12 mouse cellular contexts compared by ENCODE assay signal in the genomic region with DNA sequence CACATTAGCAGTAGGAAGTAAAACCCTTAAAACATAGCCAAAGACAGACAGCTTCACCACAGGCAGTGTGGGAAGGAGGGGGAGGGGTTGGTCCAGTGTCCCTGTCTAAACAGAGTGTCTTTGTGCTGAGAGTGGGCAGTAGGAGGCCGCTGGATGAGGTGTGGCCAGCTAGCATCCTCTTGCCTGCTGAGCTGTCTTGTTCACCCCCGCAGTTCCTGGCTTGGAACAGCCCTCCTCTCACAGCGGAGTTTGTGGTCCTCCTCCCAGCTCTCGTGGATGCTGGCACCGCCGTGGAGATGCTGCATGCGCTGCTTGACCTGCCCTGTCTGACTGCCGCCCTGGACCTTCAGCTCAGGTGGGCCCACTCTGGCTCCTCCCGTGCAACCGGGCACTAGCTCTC. TPM values are rescaled to one million over a fixed set of nuclear protein-coding genes. Genes with fewer than 3 reads are reported as not detected.
DNase-seq lines count a peak whose midpoint lies in the region; ATAC-seq and TF ChIP-seq lines count a peak whose summit lies in the region.
"Had no signal": no experiment of that assay in that cellular context is flagged by ENCODE, and none has a peak within 500 bp of the region (broad histone marks: within the 10 kb centered on the region; RNA-seq: fewer than 3 reads in every experiment).

No protein-coding gene starts in this region.

- H3K4me3 ChIP-seq in layer of hippocampus, adult 2 months: no peak overlapping the region
- no peak overlapping the region for H3K4me3 ChIP-seq in embryonic facial prominence, embryonic 14.5 days (ENCODE audit: low read depth, low read length)
- H3K4me3 ChIP-seq in hindbrain, embryonic 16.5 days (ENCODE audit: low read length): no peak overlapping the region
- no peak overlapping the region for H3K4me3 ChIP-seq in neural tube, embryonic 15.5 days (replicated peaks)
- H3K4me3 ChIP-seq: heart, embryonic 15.5 days; kidney, embryonic 15.5 days; midbrain, embryonic 12.5 days had no signal

- H3K27ac ChIP-seq in layer of hippocampus, adult 2 months: peak overlapping the region; percentile 48; the same call in 1 of the 2 replicates
- no peak overlapping the region for H3K27ac ChIP-seq in embryonic facial prominence, embryonic 14.5 days (replicated peaks; ENCODE audit: low read depth, low read length)
- H3K27ac ChIP-seq in hindbrain, embryonic 16.5 days (ENCODE audit: low read depth, low read length): no peak overlapping the region
- H3K27ac ChIP-seq in neural tube, embryonic 15.5 days (replicated peaks): no peak overlapping the region
- H3K27ac ChIP-seq: heart, embryonic 15.5 days; kidney, embryonic 15.5 days; midbrain, embryonic 12.5 days had no signal

- no peak for ATAC-seq in embryonic facial prominence, embryonic 14.5 days (ENCODE audit: low read depth)
- peak; percentile 66 for ATAC-seq in hindbrain, embryonic 16.5 days
- ATAC-seq in neural tube, embryonic 15.5 days (ENCODE audit: low FRiP score): peak; percentile 30; the same call in 1 of the 2 replicates
- ATAC-seq in megakaryocyte, adult 5-6 weeks (ENCODE audit: poor library complexity, severe bottlenecking): no peak
- ATAC-seq: forebrain, embryonic 16.5 days; liver, postnatal 0 days had no signal

- H3K36me3 ChIP-seq in embryonic facial prominence, embryonic 14.5 days (ENCODE audit: control insufficient read depth, insufficient read depth, low read length): peaks cover 14% of the 10 kb centered on the region
- H3K36me3 ChIP-seq in hindbrain, embryonic 16.5 days (ENCODE audit: control insufficient read depth, insufficient read depth, low read length): peaks cover 7% of the 10 kb centered on the region
- H3K36me3 ChIP-seq in neural tube, embryonic 15.5 days: peaks cover 19% of the 10 kb centered on the region

- no peaks in the 10 kb centered on the region for H3K9me3 ChIP-seq in embryonic facial prominence, embryonic 14.5 days (ENCODE audit: control insufficient read depth, low read length)
- no peaks in the 10 kb centered on the region for H3K9me3 ChIP-seq in hindbrain, embryonic 16.5 days (ENCODE audit: control insufficient read depth, low read length)
- H3K9me3 ChIP-seq in neural tube, embryonic 15.5 days (replicated peaks): no peaks in the 10 kb centered on the region
- H3K9me3 ChIP-seq: heart, embryonic 15.5 days; kidney, embryonic 15.5 days; midbrain, embryonic 12.5 days had no signal

- H3K27me3 ChIP-seq in embryonic facial prominence, embryonic 14.5 days (replicated peaks; ENCODE audit: control insufficient read depth, insufficient read depth, low read length): no peaks in the 10 kb centered on the region
- H3K27me3 ChIP-seq in hindbrain, embryonic 16.5 days (replicated peaks; ENCODE audit: control insufficient read depth, insufficient read depth, low read length): no peaks in the 10 kb centered on the region
- H3K27me3 ChIP-seq in neural tube, embryonic 15.5 days (replicated peaks): no peaks in the 10 kb centered on the region
- H3K27me3 ChIP-seq: heart, embryonic 15.5 days; kidney, embryonic 15.5 days; midbrain, embryonic 12.5 days had no signal

- H3K9ac ChIP-seq in embryonic facial prominence, embryonic 14.5 days (ENCODE audit: low read depth, low read length): no peak overlapping the region
- H3K9ac ChIP-seq in hindbrain, embryonic 16.5 days (ENCODE audit: low read depth, low read length): no peak overlapping the region
- no peak overlapping the region for H3K9ac ChIP-seq in neural tube, embryonic 15.5 days (replicated peaks)
- H3K9ac ChIP-seq: heart, embryonic 15.5 days; kidney, embryonic 15.5 days; liver, postnatal 0 days; midbrain, embryonic 12.5 days had no signal

- H3K4me1 ChIP-seq in embryonic facial prominence, embryonic 14.5 days (ENCODE audit: control insufficient read depth, insufficient read depth, low read length): no peaks in the 10 kb centered on the region
- H3K4me1 ChIP-seq in hindbrain, embryonic 16.5 days (ENCODE audit: control insufficient read depth, insufficient read depth, low read depth, low read length): peaks cover 4% of the 10 kb centered on the region; the same call in 1 of the 2 replicates
- peaks cover 8% of the 10 kb centered on the region; the same call in 1 of the 2 replicates for H3K4me1 ChIP-seq in neural tube, embryonic 15.5 days

- no peak for DNase-seq in layer of hippocampus, adult 2 months (ENCODE audit: low spot score in 2 of 2)
- DNase-seq in layer of hippocampus, adult 11-12 months (ENCODE audit: low spot score): no peak
- peak; percentile 17 for DNase-seq in embryonic facial prominence, embryonic 14.5 days (ENCODE audit: low spot score)
- no peak for DNase-seq in gastrocnemius, postnatal 36 days
- DNase-seq: liver, postnatal 0 days had no signal

- no peak overlapping the region for H3K4me2 ChIP-seq in embryonic facial prominence, embryonic 14.5 days (ENCODE audit: low read depth, low read length)
- no peak overlapping the region for H3K4me2 ChIP-seq in hindbrain, embryonic 16.5 days (ENCODE audit: low read length)
- peak overlapping the region; percentile 11; the same call in 1 of the 2 replicates for H3K4me2 ChIP-seq in neural tube, embryonic 15.5 days
- H3K4me2 ChIP-seq: heart, embryonic 15.5 days; kidney, embryonic 15.5 days; midbrain, embryonic 12.5 days had no signal

- no peak for TF ChIP-seq CTCF in layer of hippocampus, adult 2 months (conservative IDR thresholded peaks at IDR 0.05)

- intact Hi-C loops in gastrocnemius, postnatal 36 days (cut with DNase I): no loop called here

- 33% methylated on average over 9 of the region's 10 CpGs for WGBS in embryonic facial prominence, embryonic 14.5 days
- 47% methylated on average over 10 of the region's 10 CpGs for WGBS in hindbrain, embryonic 16.5 days
- 61% methylated on average over 10 of the region's 10 CpGs for WGBS in neural tube, embryonic 15.5 days

RNA-seq across cellular contexts. Expression of gene Ap5z1, which starts 10.0 kb away (rescaled TPM):
- total RNA-seq in layer of hippocampus, adult 2 months (2021): 10 to 100 TPM; 24.4 to 31.3 TPM
- polyA plus RNA-seq in embryonic facial prominence, embryonic 14.5 days (2014; fragmentation: Nextera tagmentation; extraction: Ambion mirVana): 8.7 and 10.6 TPM in 2 replicates
- 12.3 and 13.7 TPM in 2 replicates for polyA plus RNA-seq in hindbrain, embryonic 16.5 days (2015; fragmentation: Nextera tagmentation; extraction: Ambion mirVana)
- polyA plus RNA-seq in neural tube, embryonic 15.5 days (2015; fragmentation: Nextera tagmentation; extraction: Ambion mirVana): 12.4 and 12.7 TPM in 2 replicates
- total RNA-seq in gastrocnemius, postnatal 36 days (2021): 1 to 10 TPM; 3.4 to 4.2 TPM
- total RNA-seq in megakaryocyte, adult 5-6 weeks (2015): 10.3 and 10.7 TPM in 2 replicates
- 9.3 and 10.0 TPM in 2 replicates for total RNA-seq in megakaryocyte, adult 5-6 weeks (2017)

RNA-seq across cellular contexts. Expression of gene Papolb, which starts 56.2 kb away (rescaled TPM):
- total RNA-seq in layer of hippocampus, adult 2 months (2021): under 1 TPM; 0.66 to 0.84 TPM
- polyA plus RNA-seq in embryonic facial prominence, embryonic 14.5 days (2014; fragmentation: Nextera tagmentation; extraction: Ambion mirVana): 0.09 and 0.18 TPM in 2 replicates
- polyA plus RNA-seq in hindbrain, embryonic 16.5 days (2015; fragmentation: Nextera tagmentation; extraction: Ambion mirVana): 0.15 and 0.16 TPM in 2 replicates
- 0.15 and 0.23 TPM in 2 replicates for polyA plus RNA-seq in neural tube, embryonic 15.5 days (2015; fragmentation: Nextera tagmentation; extraction: Ambion mirVana)
- under 1 TPM in 1 of 2 experiments, not detected in 1; 0.10 TPM for total RNA-seq in gastrocnemius, postnatal 36 days (2021)
- total RNA-seq in megakaryocyte, adult 5-6 weeks (2015): not detected in 2 replicates
- not detected in 2 replicates for total RNA-seq in megakaryocyte, adult 5-6 weeks (2017)
- polyA plus RNA-seq: liver, postnatal 0 days had no signal

Comparison
In these comparisons a context has a peak if more than half of its experiments do, and no peak if none do; other contexts are left out.
1. ATAC-seq: peak in hindbrain, embryonic 16.5 days (single experiment) and neural tube, embryonic 15.5 days (single experiment); none in embryonic facial prominence, embryonic 14.5 days (single experiment) and megakaryocyte, adult 5-6 weeks (single experiment).